Comparison of ENCODE assay signal across 13 mouse cellular contexts in the genomic region with DNA sequence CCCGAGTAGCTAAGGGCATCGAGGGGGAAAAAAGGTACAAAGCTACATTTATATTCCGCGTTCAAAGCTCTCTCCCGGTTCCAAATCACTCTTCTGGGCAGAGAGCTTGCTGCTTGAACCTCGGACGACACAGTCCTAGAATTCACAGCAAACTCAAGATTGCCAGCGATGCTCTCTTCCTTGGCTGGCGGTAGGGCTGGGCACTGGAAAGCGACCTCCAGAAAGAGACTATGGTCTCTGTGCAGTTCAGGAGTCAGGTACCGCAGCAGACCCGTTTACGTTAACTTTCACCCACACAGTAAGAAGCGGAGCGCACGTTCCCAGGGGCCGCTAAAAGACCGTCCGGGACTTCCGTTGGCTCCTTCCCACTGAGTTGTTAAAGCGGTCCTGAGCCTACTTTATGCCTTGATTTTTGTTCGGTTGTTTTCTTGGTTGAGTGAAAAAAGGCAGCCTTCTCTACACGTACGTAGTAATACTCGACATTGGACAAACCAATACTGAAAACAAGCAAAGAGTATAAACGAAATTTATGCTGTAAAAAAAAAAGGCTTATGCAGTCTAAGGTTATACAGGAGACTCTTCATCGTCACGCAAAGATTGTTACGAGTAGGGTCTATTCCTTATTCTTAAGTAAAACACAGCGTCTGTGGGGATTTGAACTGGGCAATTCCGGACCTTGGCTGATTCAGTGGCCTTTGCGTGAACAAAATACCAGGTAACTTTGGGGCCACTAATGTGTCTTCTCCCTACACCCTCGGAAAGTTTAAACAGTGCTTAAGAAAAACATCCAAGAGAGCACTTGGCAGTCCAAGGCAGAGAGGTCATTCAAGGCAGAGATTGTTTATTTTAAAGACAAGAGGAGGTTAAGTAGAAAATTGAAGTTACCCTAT. TPM values are rescaled to one million over a fixed set of nuclear protein-coding genes. Genes with fewer than 3 reads are reported as not detected.
DNase-seq lines count a peak whose midpoint lies in the region; ATAC-seq and TF ChIP-seq lines count a peak whose summit lies in the region.
"Had no signal": no experiment of that assay in that cellular context is flagged by ENCODE, and none has a peak within 500 bp of the region (broad histone marks: within the 10 kb centered on the region; RNA-seq: fewer than 3 reads in every experiment).

No protein-coding gene starts in this region.

- no peak overlapping the region for H3K4me3 ChIP-seq in heart, postnatal 0 days (ENCODE audit: low read depth, low read length)
- H3K4me3 ChIP-seq in lung, postnatal 0 days (ENCODE audit: low read depth, low read length), result no peak overlapping the region
- peak overlapping the region; percentile 3; the same call in 1 of the 2 replicates for H3K4me3 ChIP-seq in embryonic facial prominence, embryonic 14.5 days (ENCODE audit: low read depth, low read length)

- H3K36me3 ChIP-seq in heart, postnatal 0 days (replicated peaks; ENCODE audit: control insufficient read depth, insufficient read depth, low read length), result no peaks in the 10 kb centered on the region
- no peaks in the 10 kb centered on the region for H3K36me3 ChIP-seq in lung, postnatal 0 days (ENCODE audit: insufficient read depth, low read length)
- no peaks in the 10 kb centered on the region for H3K36me3 ChIP-seq in embryonic facial prominence, embryonic 14.5 days (ENCODE audit: control insufficient read depth, insufficient read depth, low read length)
- H3K36me3 ChIP-seq: liver, embryonic 13.5 days had no signal

- no peak for TF ChIP-seq CTCF in heart, postnatal 0 days (IDR thresholded peaks at IDR 0.05; ENCODE audit: low read depth)
- no peak for TF ChIP-seq CTCF in lung, postnatal 0 days (IDR thresholded peaks at IDR 0.05)

- no peak for TF ChIP-seq EP300 in heart, postnatal 0 days (IDR thresholded peaks at IDR 0.05; ENCODE audit: low read depth)
- TF ChIP-seq EP300 in lung, postnatal 0 days (IDR thresholded peaks at IDR 0.05), result no peak

- no peak for DNase-seq in heart, postnatal 0 days (ENCODE audit: low spot score)
- DNase-seq in heart, postnatal 14 days, result no peak
- no peak for DNase-seq in lung, postnatal 0 days (ENCODE audit: low spot score)
- DNase-seq in lung, postnatal 25 days (ENCODE audit: low spot score), result no peak
- DNase-seq in embryonic facial prominence, embryonic 14.5 days (ENCODE audit: low spot score), result no peak
- DNase-seq in retina, postnatal 1 day, result peak; percentile 48
- no peak for DNase-seq in layer of hippocampus, postnatal 36 days
- DNase-seq: cerebellum, adult 8-10 months; gastrocnemius, postnatal 14 days; kidney, adult 9 months; liver, embryonic 13.5 days; right cerebral cortex, postnatal 25 days had no signal

- no peak overlapping the region for H3K27ac ChIP-seq in heart, postnatal 0 days (ENCODE audit: low read depth)
- H3K27ac ChIP-seq in lung, postnatal 0 days (ENCODE audit: low read length), result no peak overlapping the region
- no peak overlapping the region for H3K27ac ChIP-seq in embryonic facial prominence, embryonic 14.5 days (replicated peaks; ENCODE audit: low read depth, low read length)
- H3K27ac ChIP-seq: liver, embryonic 13.5 days had no signal

- H3K4me2 ChIP-seq in heart, postnatal 0 days (ENCODE audit: low read depth, low read length), result peak overlapping the region; percentile 49; the same call in 1 of the 2 replicates
- H3K4me2 ChIP-seq in lung, postnatal 0 days (replicated peaks; ENCODE audit: low read depth, low read length), result peak overlapping the region; percentile 61
- no peak overlapping the region for H3K4me2 ChIP-seq in embryonic facial prominence, embryonic 14.5 days (ENCODE audit: low read depth, low read length)

- WGBS in heart, postnatal 0 days, result 3% methylated on average over 33 of the region's 33 CpGs
- 2% methylated on average over 33 of the region's 33 CpGs for WGBS in lung, postnatal 0 days
- WGBS in embryonic facial prominence, embryonic 14.5 days, result 1% methylated on average over 33 of the region's 33 CpGs

- intact Hi-C loops in heart, postnatal 14 days (cut with DNase I), result loop anchor here (5.0 kb wide), 1 partner anchor 63 kb away; a partner anchor contains a TSS

- peaks cover 100% of the 10 kb centered on the region for H3K27me3 ChIP-seq in heart, postnatal 0 days (ENCODE audit: control insufficient read depth, insufficient read depth, low read length)
- H3K27me3 ChIP-seq in lung, postnatal 0 days (replicated peaks; ENCODE audit: insufficient read depth, low read length), result peaks cover 90% of the 10 kb centered on the region
- peaks cover 99% of the 10 kb centered on the region for H3K27me3 ChIP-seq in embryonic facial prominence, embryonic 14.5 days (replicated peaks; ENCODE audit: control insufficient read depth, insufficient read depth, low read length)

- H3K4me1 ChIP-seq in heart, postnatal 0 days (ENCODE audit: control insufficient read depth, insufficient read depth), result peaks cover 13% of the 10 kb centered on the region; the same call in 1 of the 2 replicates
- H3K4me1 ChIP-seq in lung, postnatal 0 days (ENCODE audit: insufficient read depth, low read depth, low read length), result peaks cover 17% of the 10 kb centered on the region
- peaks cover 10% of the 10 kb centered on the region for H3K4me1 ChIP-seq in embryonic facial prominence, embryonic 14.5 days (ENCODE audit: control insufficient read depth, insufficient read depth, low read length)

- H3K9me3 ChIP-seq in heart, postnatal 0 days (replicated peaks; ENCODE audit: control insufficient read depth, low read length), result no peaks in the 10 kb centered on the region
- no peaks in the 10 kb centered on the region for H3K9me3 ChIP-seq in lung, postnatal 0 days (ENCODE audit: low read length)
- H3K9me3 ChIP-seq in embryonic facial prominence, embryonic 14.5 days (ENCODE audit: control insufficient read depth, low read length), result no peaks in the 10 kb centered on the region
- H3K9me3 ChIP-seq: liver, embryonic 13.5 days had no signal

- no peak for ATAC-seq in heart, postnatal 0 days (ENCODE audit: insufficient read depth, low read depth)
- ATAC-seq in lung, postnatal 0 days, result no peak
- ATAC-seq in embryonic facial prominence, embryonic 14.5 days (ENCODE audit: low read depth), result no peak
- no peak for ATAC-seq in frontal cortex, adult (ENCODE audit: low TSS enrichment)

- no peak overlapping the region for H3K9ac ChIP-seq in heart, postnatal 0 days (replicated peaks; ENCODE audit: low read depth, low read length)
- no peak overlapping the region for H3K9ac ChIP-seq in lung, postnatal 0 days (replicated peaks; ENCODE audit: low read depth)
- H3K9ac ChIP-seq in embryonic facial prominence, embryonic 14.5 days (ENCODE audit: low read depth, low read length), result no peak overlapping the region
- H3K9ac ChIP-seq: liver, embryonic 13.5 days had no signal

RNA-seq across cellular contexts. Expression of a gene that starts 0.9 kb away (rescaled TPM):
- not detected in 2 replicates for total RNA-seq in heart, postnatal 0 days (2014; rRNA removed; ENCODE audit: low replicate concordance)
- 0.04 TPM in 1 of 2 replicates, not detected in the other for polyA plus RNA-seq in heart, postnatal 0 days (2015; fragmentation: Nextera tagmentation; extraction: Ambion mirVana)
- total RNA-seq in heart, postnatal 14 days (2021), result not detected
- 0.07 and 0.24 TPM in 2 replicates for polyA plus RNA-seq in lung, postnatal 0 days (2015; fragmentation: Nextera tagmentation; extraction: Ambion mirVana)
- 1.9 and 2.2 TPM in 2 replicates for polyA plus RNA-seq in embryonic facial prominence, embryonic 14.5 days (2014; fragmentation: Nextera tagmentation; extraction: Ambion mirVana)
- under 1 TPM; 0.65 to 0.86 TPM for total RNA-seq in layer of hippocampus, postnatal 36 days (2021)
- total RNA-seq: gastrocnemius, postnatal 14 days had no signal
- polyA plus RNA-seq: liver, embryonic 13.5 days had no signal
